8 mouse cellular contexts compared by ENCODE assay signal in the genomic region with DNA sequence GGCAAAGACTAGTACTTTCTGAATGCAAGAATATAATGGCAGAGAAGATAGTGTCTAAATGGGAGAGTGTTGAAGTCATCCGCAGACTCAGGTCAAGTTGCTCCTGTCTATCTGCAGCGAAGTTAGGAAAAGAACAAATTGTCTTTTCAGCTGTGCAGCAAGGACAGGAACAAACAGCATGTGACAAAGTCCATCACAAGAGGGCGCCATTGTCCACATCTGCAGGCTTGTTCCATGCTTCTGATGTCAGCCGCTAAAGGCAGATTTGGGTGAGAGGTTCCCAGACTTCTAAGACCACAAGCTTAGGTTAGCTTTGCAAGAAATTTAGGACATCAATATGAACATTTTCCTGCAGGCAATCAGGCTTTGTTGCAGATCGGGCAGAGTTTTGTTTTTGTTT.
DNase-seq lines count a peak whose midpoint lies in the region; ATAC-seq and TF ChIP-seq lines count a peak whose summit lies in the region.

No protein-coding gene starts in this region.

- H3K4me2 ChIP-seq in embryonic facial prominence, embryonic 14.5 days (ENCODE audit: low read depth, low read length): no peak overlapping the region
- no peak overlapping the region for H3K4me2 ChIP-seq in liver, postnatal 0 days (ENCODE audit: low read depth, low read length)

- H3K79me2 ChIP-seq in C2C12 (ENCODE audit: control insufficient read depth, insufficient read depth): no peaks in the 10 kb centered on the region

- no peaks in the 10 kb centered on the region for H3K36me3 ChIP-seq in C2C12 (ENCODE audit: control insufficient read depth, insufficient read depth)
- H3K36me3 ChIP-seq in embryonic facial prominence, embryonic 14.5 days (ENCODE audit: control insufficient read depth, insufficient read depth, low read length): no peaks in the 10 kb centered on the region
- H3K36me3 ChIP-seq in liver, postnatal 0 days (replicated peaks; ENCODE audit: insufficient read depth, low read length): no peaks in the 10 kb centered on the region

- 28% methylated on average over 5 of the region's 5 CpGs for WGBS in bone marrow, adult 2 months
- WGBS in embryonic facial prominence, embryonic 14.5 days: 27% methylated on average over 5 of the region's 5 CpGs
- 25% methylated on average over 5 of the region's 5 CpGs for WGBS in liver, postnatal 0 days (ENCODE audit: insufficient replicate concordance)

- intact Hi-C loops in heart, postnatal 14 days (cut with DNase I): loop anchor here (2.0 to 5.0 kb wide), 2 partner anchors 264 to 677 kb away; no protein-coding TSS in a partner anchor

- H3K4me1 ChIP-seq in bone marrow, adult 2 months (ENCODE audit: control insufficient read depth, insufficient read depth, low read length): no peaks in the 10 kb centered on the region
- H3K4me1 ChIP-seq in embryonic facial prominence, embryonic 14.5 days (ENCODE audit: control insufficient read depth, insufficient read depth, low read length): no peaks in the 10 kb centered on the region
- H3K4me1 ChIP-seq in liver, postnatal 0 days (ENCODE audit: insufficient read depth): no peaks in the 10 kb centered on the region

- peak; percentile 83 for TF ChIP-seq CTCF in C2C12 (IDR thresholded peaks at IDR 0.05; ENCODE audit: control insufficient read depth, insufficient read depth, insufficient read length)
- peak; percentile 41 for TF ChIP-seq CTCF in bone marrow, adult 2 months (IDR thresholded peaks at IDR 0.05; ENCODE audit: control insufficient read depth, insufficient read depth, low read length)
- TF ChIP-seq CTCF in liver, postnatal 0 days (IDR thresholded peaks at IDR 0.05; ENCODE audit: low read depth): peak; percentile 82

- ATAC-seq in embryonic facial prominence, embryonic 14.5 days (ENCODE audit: low read depth): peak; percentile 55; the same call in 1 of the 2 replicates
- no peak for ATAC-seq in liver, postnatal 0 days

- TF ChIP-seq EP300 in liver, postnatal 0 days (IDR thresholded peaks at IDR 0.05; ENCODE audit: low read depth): no peak

- no peak for TF ChIP-seq POLR2A in bone marrow, adult 2 months (IDR thresholded peaks at IDR 0.05; ENCODE audit: borderline replicate concordance, control insufficient read depth, low read depth, low read length)

- H3K9ac ChIP-seq in embryonic facial prominence, embryonic 14.5 days (ENCODE audit: low read depth, low read length): no peak overlapping the region
- no peak overlapping the region for H3K9ac ChIP-seq in liver, postnatal 0 days (replicated peaks)

- H3ac ChIP-seq in C2C12 (ENCODE audit: control insufficient read depth, insufficient read length, low read depth): no peak overlapping the region

- H3K27me3 ChIP-seq in C2C12 (ENCODE audit: control insufficient read depth, insufficient read depth, insufficient read length): no peaks in the 10 kb centered on the region
- H3K27me3 ChIP-seq in embryonic facial prominence, embryonic 14.5 days (replicated peaks; ENCODE audit: control insufficient read depth, insufficient read depth, low read length): no peaks in the 10 kb centered on the region
- H3K27me3 ChIP-seq in liver, postnatal 0 days (ENCODE audit: insufficient read depth, low read length): no peaks in the 10 kb centered on the region

- no peaks in the 10 kb centered on the region for H3K9me3 ChIP-seq in embryonic facial prominence, embryonic 14.5 days (ENCODE audit: control insufficient read depth, low read length)
- H3K9me3 ChIP-seq in liver, postnatal 0 days (ENCODE audit: low read length): no peaks in the 10 kb centered on the region

- H3K4me3 ChIP-seq in C2C12 (ENCODE audit: insufficient read depth, poor library complexity, severe bottlenecking): no peak overlapping the region
- H3K4me3 ChIP-seq in bone marrow, adult 2 months (replicated peaks; ENCODE audit: control insufficient read depth, low read depth, low read length): no peak overlapping the region
- H3K4me3 ChIP-seq in embryonic facial prominence, embryonic 14.5 days (ENCODE audit: low read depth, low read length): no peak overlapping the region
- H3K4me3 ChIP-seq in liver, postnatal 0 days (ENCODE audit: low read depth, low read length): no peak overlapping the region

- DNase-seq in embryonic facial prominence, embryonic 14.5 days (ENCODE audit: low spot score): peak; percentile 83
- peak; percentile 64 to 80 for DNase-seq in heart, postnatal 14 days
- DNase-seq in kidney, postnatal 4 days: peak; percentile 89 to 90
- peak; percentile 77 for DNase-seq in liver, postnatal 0 days
- DNase-seq in ovary, postnatal 10 days (ENCODE audit: low spot score): peak; percentile 64
- peak; percentile 26 for DNase-seq in urinary bladder, postnatal 10 days (ENCODE audit: low spot score)

- no peaks in the 10 kb centered on the region for H3K79me3 ChIP-seq in C2C12 (ENCODE audit: low read depth)

- no peak overlapping the region for H3K27ac ChIP-seq in bone marrow, adult 2 months (ENCODE audit: control insufficient read depth, insufficient read depth, low read depth, low read length, poor library complexity)
- no peak overlapping the region for H3K27ac ChIP-seq in embryonic facial prominence, embryonic 14.5 days (replicated peaks; ENCODE audit: low read depth, low read length)
- H3K27ac ChIP-seq in liver, postnatal 0 days (ENCODE audit: low read depth): no peak overlapping the region

TF ChIP-seq in C2C12, 6 proteins besides CTCF, POLR2A, EP300 and RAD21:
- TF ChIP-seq CEBPB (IDR thresholded peaks at IDR 0.05; ENCODE audit: low read depth): no peak
- TF ChIP-seq MYOG (IDR thresholded peaks at IDR 0.05; ENCODE audit: control insufficient read depth, extremely low read depth, insufficient read length): no peak
- TF ChIP-seq MYOD1 (IDR thresholded peaks at IDR 0.05; ENCODE audit: control insufficient read depth, insufficient read length, low read depth): no peak
- TF ChIP-seq USF1 (IDR thresholded peaks at IDR 0.05; ENCODE audit: low read depth): no peak
- TF ChIP-seq FOSL1 (IDR thresholded peaks at IDR 0.05; ENCODE audit: insufficient read depth, low read length, poor library complexity, severe bottlenecking): no peak
- no peak for TF ChIP-seq MAX (IDR thresholded peaks at IDR 0.05)
TF ChIP-seq in C2C12: peak in this region for 0.

Comparison
In these comparisons a context has a peak if more than half of its experiments do, and no peak if none do; other contexts are left out.
1. DNase-seq: peak in every context shown above with its lines; median percentile 90 in kidney, postnatal 4 days; 83 in embryonic facial prominence, embryonic 14.5 days; 77 in liver, postnatal 0 days; 72 in heart, postnatal 14 days; 64 in ovary, postnatal 10 days; 26 in urinary bladder, postnatal 10 days.